In the genomic region with DNA sequence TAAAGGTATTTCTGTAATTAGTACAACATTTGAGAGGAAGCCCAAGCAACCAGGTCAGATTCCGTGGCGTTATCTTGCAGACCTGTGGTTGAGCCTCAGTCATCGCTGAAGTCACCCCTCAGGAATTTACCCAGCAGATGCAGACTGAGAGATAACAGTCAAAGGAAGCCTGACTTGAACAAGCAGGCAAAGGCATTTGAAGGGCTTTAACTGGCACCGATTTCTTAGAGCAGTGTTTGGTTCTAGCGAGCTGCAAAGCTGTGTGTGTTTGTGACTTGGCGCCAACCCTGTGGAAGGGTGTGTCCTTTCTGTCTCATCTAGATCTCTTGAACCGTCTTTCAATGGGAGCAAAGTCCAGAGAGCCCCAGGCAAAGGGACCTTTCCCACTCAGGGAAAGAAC, we compare ENCODE assay signal across 9 mouse cellular contexts. TPM values are rescaled to one million over a fixed set of nuclear protein-coding genes. Genes with fewer than 3 reads are reported as not detected.
DNase-seq lines count a peak whose midpoint lies in the region; ATAC-seq and TF ChIP-seq lines count a peak whose summit lies in the region.
"Had no signal": no experiment of that assay in that cellular context is flagged by ENCODE, and none has a peak within 500 bp of the region (broad histone marks: within the 10 kb centered on the region; RNA-seq: fewer than 3 reads in every experiment).

No protein-coding gene starts in this region.

- peak overlapping the region; percentile 6 for H3K27ac ChIP-seq in lung, postnatal 0 days (ENCODE audit: low read length)
- H3K27ac ChIP-seq: hindbrain, embryonic 15.5 days had no signal

- no peak overlapping the region for H3K4me3 ChIP-seq in lung, adult 2 months (replicated peaks; ENCODE audit: extremely low read depth, low read depth, low read length)
- no peak overlapping the region for H3K4me3 ChIP-seq in lung, postnatal 0 days (ENCODE audit: low read depth, low read length)
- H3K4me3 ChIP-seq: hindbrain, embryonic 15.5 days had no signal

- DNase-seq in lung, adult 18-20 months = peak; percentile 57 to 66
- no peak for DNase-seq in lung, adult 2 months
- peak; percentile 70 for DNase-seq in lung, postnatal 0 days (ENCODE audit: low spot score)
- peak; percentile 48 for DNase-seq in yolk sac, embryonic 10.5 days (ENCODE audit: low spot score)
- DNase-seq in layer of hippocampus, postnatal 14 days (ENCODE audit: low spot score in 2 of 2) = no peak
- DNase-seq in gastrocnemius, postnatal 10 days = no peak

- peak; percentile 24 for ATAC-seq in granulocyte monocyte progenitor cell, adult 5-6 weeks (replicated peaks; ENCODE audit: poor library complexity, severe bottlenecking)
- ATAC-seq in lung, postnatal 0 days = peak; percentile 52
- no peak for ATAC-seq in erythroid progenitor cell, adult 5-6 weeks (replicated peaks; ENCODE audit: low FRiP score, poor library complexity, severe bottlenecking)

- WGBS in lung, adult 2 months = 10% methylated on average over 7 of the region's 7 CpGs
- WGBS in lung, postnatal 0 days = 15% methylated on average over 7 of the region's 7 CpGs

- no peaks in the 10 kb centered on the region for H3K36me3 ChIP-seq in lung, postnatal 0 days (ENCODE audit: insufficient read depth, low read length)
- H3K36me3 ChIP-seq: hindbrain, embryonic 15.5 days had no signal

- no peak for TF ChIP-seq POLR2A in lung, adult 2 months (IDR thresholded peaks at IDR 0.05; ENCODE audit: borderline replicate concordance, extremely low read depth, low read depth, low read length)

- peak; percentile 97 for TF ChIP-seq EP300 in lung, postnatal 0 days (IDR thresholded peaks at IDR 0.05)

- no peak for TF ChIP-seq CTCF in lung, adult 2 months (IDR thresholded peaks at IDR 0.05; ENCODE audit: insufficient read depth, low read length)
- TF ChIP-seq CTCF in lung, postnatal 0 days (IDR thresholded peaks at IDR 0.05) = no peak

- no peak overlapping the region for H3K9ac ChIP-seq in lung, postnatal 0 days (replicated peaks; ENCODE audit: low read depth)
- H3K9ac ChIP-seq: hindbrain, embryonic 15.5 days had no signal

- no peaks in the 10 kb centered on the region for H3K9me3 ChIP-seq in lung, postnatal 0 days (ENCODE audit: low read length)
- H3K9me3 ChIP-seq: hindbrain, embryonic 15.5 days had no signal

- peaks cover 25% of the 10 kb centered on the region for H3K4me1 ChIP-seq in lung, adult 2 months (ENCODE audit: control insufficient read depth, insufficient read depth, low read length)
- H3K4me1 ChIP-seq in lung, postnatal 0 days (ENCODE audit: insufficient read depth, low read depth, low read length) = peaks cover 30% of the 10 kb centered on the region; the same call in 1 of the 2 replicates

- no peak overlapping the region for H3K4me2 ChIP-seq in lung, postnatal 0 days (replicated peaks; ENCODE audit: low read depth, low read length)
- H3K4me2 ChIP-seq: hindbrain, embryonic 15.5 days had no signal

- H3K27me3 ChIP-seq in lung, postnatal 0 days (replicated peaks; ENCODE audit: insufficient read depth, low read length) = no peaks in the 10 kb centered on the region
- H3K27me3 ChIP-seq: hindbrain, embryonic 15.5 days had no signal

RNA-seq across cellular contexts. Expression of a gene that starts 22.0 kb away (rescaled TPM):
- 8.1 and 16.5 TPM in 2 replicates for polyA plus RNA-seq in lung, adult 2 months (2012; rRNA removed)
- total RNA-seq in granulocyte monocyte progenitor cell, adult 5-6 weeks (2014; fragmentation: Nextera tagmentation) = 16.7 and 34.8 TPM in 2 replicates
- 8.2 and 12.7 TPM in 2 replicates for total RNA-seq in granulocyte monocyte progenitor cell, adult 5-6 weeks (2017)
- 25.4 and 27.5 TPM in 2 replicates for polyA plus RNA-seq in lung, postnatal 0 days (2015; fragmentation: Nextera tagmentation; extraction: Ambion mirVana)
- 10 to 100 TPM; 33.5 to 40.2 TPM for total RNA-seq in layer of hippocampus, postnatal 14 days (2021)
- total RNA-seq in gastrocnemius, postnatal 10 days (2021) = 10 to 100 TPM; 26.8 to 28.3 TPM
- 1.4 TPM in 1 of 2 replicates, not detected in the other for total RNA-seq in erythroid progenitor cell, adult 5-6 weeks (2015; ENCODE audit: low replicate concordance)
- 1.4 TPM in 1 of 2 replicates, not detected in the other for total RNA-seq in erythroid progenitor cell, adult 5-6 weeks (2017; ENCODE audit: low replicate concordance)

Comparison
In these comparisons a context has a peak if more than half of its experiments do, and no peak if none do; other contexts are left out.
1. DNase-seq: peak in lung, adult 18-20 months (2 of 2), lung, postnatal 0 days (single experiment) and yolk sac, embryonic 10.5 days (single experiment); none in lung, adult 2 months (single experiment), layer of hippocampus, postnatal 14 days (0 of 2) and gastrocnemius, postnatal 10 days (single experiment).